Mouse (Mus musculus) myocyte (in vitro differentiated cells): ENCODE data around the gene Arhgef3.

Source experiments
- E2F4 ChIP-seq: IDR thresholded peaks from one replicate; pipeline ENCODE4 v1.6.1; 2011; ENCODE audit warnings: mild to moderate bottlenecking, control low read depth, moderate library complexity; ENCODE audit not compliant: insufficient read depth
- MAX ChIP-seq: IDR thresholded peaks from one replicate; pipeline ENCODE4 v1.6.1; 2011; ENCODE audit warnings: low read depth, mild to moderate bottlenecking, control low read depth
- MYOD1 ChIP-seq, 3 experiments: IDR thresholded peaks; one replicate each; pipeline ENCODE4 v1.6.1; 2011; ENCODE audit warnings: control low read depth in 2 of 3, low read depth in 2 of 3, mild to moderate bottlenecking in 2 of 3, moderate library complexity in 1 of 3; ENCODE audit not compliant: insufficient read length in 2 of 3, control insufficient read depth in 1 of 3
- MYOG ChIP-seq, 3 experiments: IDR thresholded peaks; one replicate each; pipeline ENCODE4 v1.6.1; 2011; ENCODE audit warnings: control low read depth in 2 of 3, low read depth in 2 of 3, mild to moderate bottlenecking in 2 of 3; ENCODE audit not compliant: insufficient read length in 2 of 3, control insufficient read depth in 1 of 3, insufficient read depth in 1 of 3
- POLR2A ChIP-seq: IDR thresholded peaks from one replicate; pipeline ENCODE4 v1.6.1; 2011; ENCODE audit warnings: low read depth, mild to moderate bottlenecking, control low read depth, moderate library complexity; ENCODE audit not compliant: insufficient read length
- POLR2AphosphoS2 ChIP-seq: IDR thresholded peaks from one replicate; pipeline ENCODE4 v1.6.1; 2011; ENCODE audit warnings: low read depth, control low read depth; ENCODE audit not compliant: insufficient read length
- REST ChIP-seq: IDR thresholded peaks from one replicate; pipeline ENCODE4 v1.6.1; 2011; ENCODE audit warnings: mild to moderate bottlenecking, control low read depth, moderate library complexity; ENCODE audit not compliant: insufficient read depth, insufficient read length
- SRF ChIP-seq: IDR thresholded peaks from one replicate; pipeline ENCODE4 v1.6.1; 2011; ENCODE audit warnings: low read depth; ENCODE audit not compliant: control insufficient read depth, insufficient read length
- USF1 ChIP-seq: IDR thresholded peaks from one replicate; pipeline ENCODE4 v1.6.1; 2011; ENCODE audit warnings: low read depth, mild to moderate bottlenecking, control low read depth, moderate library complexity

DNA sequence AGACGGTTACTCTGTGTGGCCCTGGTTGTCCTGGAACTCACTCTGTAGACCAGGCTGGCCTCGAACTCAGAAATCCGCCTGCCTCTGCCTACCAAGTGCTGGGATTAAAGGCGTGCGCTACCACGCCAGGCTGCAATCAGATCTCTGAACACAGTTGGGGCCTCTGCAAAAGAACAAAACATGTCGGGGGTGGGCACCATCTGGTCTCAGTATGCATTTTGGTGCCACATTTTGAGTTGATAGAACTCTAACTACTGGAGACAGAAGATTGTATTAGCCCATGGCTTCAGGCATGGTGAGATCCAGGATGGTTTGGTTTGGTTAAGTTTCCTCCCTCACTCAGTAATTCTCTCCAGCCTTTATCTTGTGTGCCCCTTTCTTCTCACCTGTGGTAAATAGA lies 264.0 kb downstream of the Arhgef3 start:
- TF ChIP-seq POLR2A (no peak), MYOG (IDR thresholded peaks at IDR 0.05; ENCODE audit: control insufficient read depth in 1 of 3, insufficient read depth in 1 of 3, insufficient read length in 2 of 3, low read depth in 2 of 3) (no peak), MYOD1 (IDR thresholded peaks at IDR 0.05; ENCODE audit: control insufficient read depth in 1 of 3, insufficient read length in 2 of 3, low read depth in 2 of 3) (no peak), E2F4 (no peak), POLR2AphosphoS2 (no peak), MAX (no peak), SRF (no peak), USF1 (no peak), REST (no peak)
